Mouse (Mus musculus): ENCODE results near the gene Sp6. TPM values are rescaled to one million over a fixed set of nuclear protein-coding genes. Genes with fewer than 3 reads are reported as not detected.

Sp6 gene
- polyA plus RNA-seq, 1 experiment from 2014 or later: 0.59 TPM

- Histone ChIP-seq H3K36me3 (ENCODE audit: control insufficient read depth, insufficient read depth, low read length) (no peaks in the 10 kb centered on the region), H3K27me3 (ENCODE audit: control insufficient read depth, insufficient read depth, low read depth, low read length) (no peaks in the 10 kb centered on the region), H3K4me3 (ENCODE audit: low read length) (no peak overlapping the region), H3K4me2 (ENCODE audit: low read depth, low read length) (no peak overlapping the region), H3K27ac (ENCODE audit: low read length) (no peak overlapping the region), H3K9me3 (ENCODE audit: control insufficient read depth, low read length) (no peaks in the 10 kb centered on the region), H3K4me1 (replicated peaks; ENCODE audit: control insufficient read depth, insufficient read depth, low read length) (peaks cover 47% of the 10 kb centered on the region), H3K9ac (ENCODE audit: low read length) (no peak overlapping the region)
- ATAC-seq (ENCODE audit: low read depth): no peak
- 78% methylated on average over 5 of the region's 5 CpGs for WGBS
Observed at GRCm38 (mm10) chr11:96972906-96973305, 40.3 kb upstream of the Sp6 start.

- no peaks in the 10 kb centered on the region for H3K36me3 ChIP-seq (ENCODE audit: control insufficient read depth, insufficient read depth, low read length)
- H3K9ac ChIP-seq (ENCODE audit: low read length): no peak overlapping the region
- WGBS: 85% methylated on average over 5 of the region's 5 CpGs
- H3K27ac ChIP-seq (ENCODE audit: low read length): no peak overlapping the region
- no peak overlapping the region for H3K4me3 ChIP-seq (ENCODE audit: low read length)
- H3K9me3 ChIP-seq (ENCODE audit: control insufficient read depth, low read length): no peaks in the 10 kb centered on the region
- peaks cover 45% of the 10 kb centered on the region for H3K4me1 ChIP-seq (replicated peaks; ENCODE audit: control insufficient read depth, insufficient read depth, low read length)
- no peak for ATAC-seq (ENCODE audit: low read depth)
- H3K4me2 ChIP-seq (ENCODE audit: low read depth, low read length): no peak overlapping the region
- H3K27me3 ChIP-seq (ENCODE audit: control insufficient read depth, insufficient read depth, low read depth, low read length): no peaks in the 10 kb centered on the region
Observed at GRCm38 (mm10) chr11:96973426-96973964, 39.7 kb upstream of the Sp6 start.

GRCm38 (mm10) chr11:96974813-96975212 lies 38.4 kb upstream of the Sp6 start:
- Histone ChIP-seq H3K36me3 (ENCODE audit: control insufficient read depth, insufficient read depth, low read length) (no peaks in the 10 kb centered on the region), H3K9me3 (ENCODE audit: control insufficient read depth, low read length) (no peaks in the 10 kb centered on the region), H3K27ac (ENCODE audit: low read length) (0 out of 2 replicates have a peak overlapping the region, but pooled peaks have one; percentile 10), H3K4me2 (ENCODE audit: low read depth, low read length) (no peak overlapping the region), H3K27me3 (ENCODE audit: control insufficient read depth, insufficient read depth, low read depth, low read length) (no peaks in the 10 kb centered on the region), H3K4me3 (ENCODE audit: low read length) (no peak overlapping the region), H3K4me1 (replicated peaks; ENCODE audit: control insufficient read depth, insufficient read depth, low read length) (peaks cover 36% of the 10 kb centered on the region), H3K9ac (ENCODE audit: low read length) (no peak overlapping the region)
- ATAC-seq (ENCODE audit: low read depth): no peak
- WGBS: 64% methylated on average over 5 of the region's 5 CpGs

- H3K36me3 ChIP-seq (ENCODE audit: control insufficient read depth, insufficient read depth, low read length): no peaks in the 10 kb centered on the region
- H3K4me1 ChIP-seq (replicated peaks; ENCODE audit: control insufficient read depth, insufficient read depth, low read length): peaks cover 26% of the 10 kb centered on the region
- no peaks in the 10 kb centered on the region for H3K9me3 ChIP-seq (ENCODE audit: control insufficient read depth, low read length)
- H3K27ac ChIP-seq (ENCODE audit: low read length): peak overlapping the region; percentile 96
- peak overlapping the region; percentile 78 for H3K4me3 ChIP-seq (ENCODE audit: low read length)
- H3K4me2 ChIP-seq (ENCODE audit: low read depth, low read length): peak overlapping the region; percentile 70
- peak overlapping the region; percentile 98 for H3K9ac ChIP-seq (ENCODE audit: low read length)
- no peak for ATAC-seq (ENCODE audit: low read depth)
- 71% methylated on average over 10 of the region's 10 CpGs for WGBS
- no peaks in the 10 kb centered on the region for H3K27me3 ChIP-seq (ENCODE audit: control insufficient read depth, insufficient read depth, low read depth, low read length)
Observed at GRCm38 (mm10) chr11:96975511-96976378, 37.4 kb upstream of the Sp6 start.

GRCm38 (mm10) chr11:96976379-96976687 lies 36.9 kb upstream of the Sp6 start:
- H3K9me3 ChIP-seq (ENCODE audit: control insufficient read depth, low read length): no peaks in the 10 kb centered on the region
- H3K36me3 ChIP-seq (ENCODE audit: control insufficient read depth, insufficient read depth, low read length): no peaks in the 10 kb centered on the region
- H3K4me3 ChIP-seq (ENCODE audit: low read length): peak overlapping the region; percentile 78
- H3K4me2 ChIP-seq (ENCODE audit: low read depth, low read length): peak overlapping the region; percentile 70
- no peak for ATAC-seq (ENCODE audit: low read depth)
- H3K4me1 ChIP-seq (replicated peaks; ENCODE audit: control insufficient read depth, insufficient read depth, low read length): peaks cover 25% of the 10 kb centered on the region
- WGBS: 30% methylated on average over 3 of the region's 3 CpGs
- H3K9ac ChIP-seq (ENCODE audit: low read length): peak overlapping the region; percentile 98
- H3K27ac ChIP-seq (ENCODE audit: low read length): peak overlapping the region; percentile 96
- no peaks in the 10 kb centered on the region for H3K27me3 ChIP-seq (ENCODE audit: control insufficient read depth, insufficient read depth, low read depth, low read length)

- Histone ChIP-seq H3K4me1 (replicated peaks; ENCODE audit: control insufficient read depth, insufficient read depth, low read length) (peaks cover 22% of the 10 kb centered on the region), H3K9me3 (ENCODE audit: control insufficient read depth, low read length) (no peaks in the 10 kb centered on the region), H3K4me3 (ENCODE audit: low read length) (peak overlapping the region; percentile 78), H3K27ac (ENCODE audit: low read length) (peak overlapping the region; percentile 96), H3K4me2 (ENCODE audit: low read depth, low read length) (peak overlapping the region; percentile 70), H3K9ac (ENCODE audit: low read length) (peak overlapping the region; percentile 98), H3K27me3 (ENCODE audit: control insufficient read depth, insufficient read depth, low read depth, low read length) (no peaks in the 10 kb centered on the region), H3K36me3 (ENCODE audit: control insufficient read depth, insufficient read depth, low read length) (no peaks in the 10 kb centered on the region)
- peak; percentile 82 for ATAC-seq (ENCODE audit: low read depth)
- WGBS: under 1% methylated on average over 17 of the region's 50 CpGs
Observed at GRCm38 (mm10) chr11:96976911-96977591, 36.1 kb upstream of the Sp6 start.

- peak overlapping the region; percentile 92 for H3K4me2 ChIP-seq (ENCODE audit: low read depth, low read length)
- H3K36me3 ChIP-seq (ENCODE audit: control insufficient read depth, insufficient read depth, low read length): no peaks in the 10 kb centered on the region
- H3K27ac ChIP-seq (ENCODE audit: low read length): peak overlapping the region; percentile 96
- no peaks in the 10 kb centered on the region for H3K27me3 ChIP-seq (ENCODE audit: control insufficient read depth, insufficient read depth, low read depth, low read length)
- H3K4me1 ChIP-seq (replicated peaks; ENCODE audit: control insufficient read depth, insufficient read depth, low read length): peaks cover 22% of the 10 kb centered on the region
- WGBS: under 1% methylated on average over 45 of the region's 45 CpGs
- peak overlapping the region; percentile 98 for H3K9ac ChIP-seq (ENCODE audit: low read length)
- no peaks in the 10 kb centered on the region for H3K9me3 ChIP-seq (ENCODE audit: control insufficient read depth, low read length)
- peak overlapping the region; percentile 78 for H3K4me3 ChIP-seq (ENCODE audit: low read length)
- peak; percentile 97 for ATAC-seq (ENCODE audit: low read depth)
Observed at GRCm38 (mm10) chr11:96977606-96978400, 35.4 kb upstream of the Sp6 start.

- 16% methylated on average over 17 of the region's 17 CpGs for WGBS
- no peak for ATAC-seq (ENCODE audit: low read depth)
- no peaks in the 10 kb centered on the region for H3K27me3 ChIP-seq (ENCODE audit: control insufficient read depth, insufficient read depth, low read depth, low read length)
Observed at GRCm38 (mm10) chr11:96978401-96979246, 34.6 kb upstream of the Sp6 start.

More at GRCm38 (mm10) chr11:96978401-96979246, 34.6 kb upstream of the Sp6 start:
- peak overlapping the region; percentile 73 for H3K9ac ChIP-seq (ENCODE audit: low read length)
- H3K4me1 ChIP-seq (replicated peaks; ENCODE audit: control insufficient read depth, insufficient read depth, low read length): peaks cover 20% of the 10 kb centered on the region
- no peaks in the 10 kb centered on the region for H3K9me3 ChIP-seq (ENCODE audit: control insufficient read depth, low read length)
- H3K27ac ChIP-seq (ENCODE audit: low read length): peak overlapping the region; percentile 86
- H3K36me3 ChIP-seq (ENCODE audit: control insufficient read depth, insufficient read depth, low read length): no peaks in the 10 kb centered on the region
- peak overlapping the region; percentile 61 for H3K4me3 ChIP-seq (ENCODE audit: low read length)
- peak overlapping the region; percentile 92 for H3K4me2 ChIP-seq (ENCODE audit: low read depth, low read length)

All from lung, embryonic 16.5 days (tissue).